Mouse (Mus musculus) thymus, adult 2 months (tissue): Measurements from ENCODE around the gene Ankmy1. TPM values are rescaled to one million over a fixed set of nuclear protein-coding genes. Genes with fewer than 3 reads are reported as not detected.

Experiments used
- DNase-seq: peaks from one replicate; pipeline ENCODE4 v3.0.0; 2021
- H3K27ac ChIP-seq: fragments of 200-500 bp; 2 replicates; pipeline ENCODE4 v1.5.1; 2012; ENCODE audit warnings: low read length, control low read depth; ENCODE audit not compliant: control insufficient read depth, insufficient read depth
- H3K27me3 ChIP-seq: fragments of 200-500 bp; 2 replicates; pipeline ENCODE4 v1.6.1; 2012; ENCODE audit warnings: mild to moderate bottlenecking, low read length, moderate library complexity, mixed read lengths; ENCODE audit not compliant: control insufficient read depth, insufficient read depth
- H3K36me3 ChIP-seq: fragments of 200-500 bp; 2 replicates; pipeline ENCODE4 v1.6.1; 2012; ENCODE audit warnings: mild to moderate bottlenecking, low read length, moderate library complexity; ENCODE audit not compliant: control insufficient read depth, insufficient read depth
- H3K4me1 ChIP-seq: fragments of 200-500 bp; replicated peaks from 2 replicates; pipeline ENCODE4 v1.6.1; 2012; ENCODE audit warnings: low read length; ENCODE audit not compliant: control insufficient read depth, insufficient read depth
- H3K4me3 ChIP-seq: fragments of 200-500 bp; 2 replicates; pipeline ENCODE4 v1.5.1; 2012; ENCODE audit warnings: mild to moderate bottlenecking, low read length, control low read depth, moderate library complexity; ENCODE audit not compliant: control insufficient read depth, insufficient read depth
- CTCF ChIP-seq: fragments of 200-500 bp; IDR thresholded peaks from 2 replicates; pipeline ENCODE4 v1.5.1; 2012; ENCODE audit warnings: mild to moderate bottlenecking, control low read depth, low read length, moderate library complexity, borderline replicate concordance; ENCODE audit not compliant: control insufficient read depth, poor library complexity, insufficient read depth; ENCODE audit errors: extremely low read depth
- POLR2A ChIP-seq: fragments of 200-500 bp; IDR thresholded peaks from 2 replicates; pipeline ENCODE4 v1.6.1; 2012; ENCODE audit warnings: mild to moderate bottlenecking, low read length, control low read depth, moderate library complexity; ENCODE audit not compliant: control insufficient read depth, poor library complexity, insufficient read depth; ENCODE audit errors: extremely low read depth
- WGBS: fragments of 180-500 bp; shearing (Covaris S2); methylation state at CpG from one replicate; pipeline ENCODE4 v1.1.7; 2018; 5-methylcytosine and 5-hydroxymethylcytosine counted together
- polyA plus RNA-seq: library from polyadenylated mRNA; depleted of rRNA; stranded (reverse); fragments of >200 nt; gene quantifications from 2 replicates; pipeline ENCODE4 v1.2.3, GENCODE M21; 2012; rRNA removed

Gene Ankmy1
- 3.6 and 5.5 TPM in 2 replicates for polyA plus RNA-seq

- DNase-seq: no peak
- H3K36me3 ChIP-seq: no peaks in the 10 kb centered on the region
- H3K27ac ChIP-seq: no peak within 1 kb of the TSS
- WGBS: 23% methylated on average over 15 of the region's 15 CpGs
- H3K4me1 ChIP-seq: peaks cover 20% of the 10 kb centered on the region
- no peak within 1 kb of the TSS for H3K4me3 ChIP-seq
- H3K27me3 ChIP-seq: no peaks in the 10 kb centered on the region
- no peak for TF ChIP-seq CTCF
- no peak for TF ChIP-seq POLR2A
These were observed at the start of gene Ankmy1 for GRCm38 (mm10) chr1:92902786-92903185. Gene Ankmy1, minus strand, starts transcription at chr1:92902906.

- no peak within 1 kb of the TSS for H3K4me3 ChIP-seq
- H3K4me1 ChIP-seq: no peaks in the 10 kb centered on the region
- 79% methylated on average over 5 of the region's 5 CpGs for WGBS
- H3K36me3 ChIP-seq: no peaks in the 10 kb centered on the region
- DNase-seq: no peak
- H3K27ac ChIP-seq: no peak within 1 kb of the TSS
- no peaks in the 10 kb centered on the region for H3K27me3 ChIP-seq
- TF ChIP-seq POLR2A (no peak), CTCF (no peak)
These were observed 47.9 kb upstream of the Ankmy1 start, which contains the start of gene Gpr35 for GRCm38 (mm10) chr1:92950607-92951006. Gene Gpr35, plus strand, starts transcription at chr1:92950865.

DNA sequence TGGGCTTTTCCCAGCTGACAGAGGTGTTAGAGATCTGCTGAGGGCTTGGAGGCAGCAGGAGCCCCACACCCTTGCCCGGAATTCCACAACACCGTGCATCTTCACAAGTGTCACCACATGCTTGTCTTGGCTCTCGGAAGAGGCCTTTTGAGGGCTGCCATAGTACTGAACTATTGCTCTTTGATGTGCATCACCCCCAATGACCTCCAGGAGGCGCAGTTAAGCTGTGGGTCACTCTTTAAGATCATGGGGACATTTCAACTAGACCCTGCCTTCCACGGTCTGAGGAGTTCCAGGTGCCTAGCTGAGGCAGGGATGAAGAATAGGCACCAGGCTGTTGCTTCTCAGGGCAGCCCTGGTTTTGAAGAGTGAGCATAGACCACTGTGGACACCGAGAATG is 46.7 kb upstream of the Ankmy1 start:
- WGBS: 81% methylated on average over 6 of the region's 6 CpGs
- Histone ChIP-seq H3K27me3 (no peaks in the 10 kb centered on the region), H3K36me3 (no peaks in the 10 kb centered on the region), H3K27ac (no peak overlapping the region), H3K4me1 (no peaks in the 10 kb centered on the region), H3K4me3 (no peak overlapping the region)
- no peak for DNase-seq
- TF ChIP-seq CTCF (no peak), POLR2A (no peak)

GRCm38 (mm10) chr1:92947966-92948365 is 45.3 kb upstream of the Ankmy1 start:
- DNase-seq: no peak
- no peak overlapping the region for H3K4me3 ChIP-seq
- no peaks in the 10 kb centered on the region for H3K27me3 ChIP-seq
- no peaks in the 10 kb centered on the region for H3K4me1 ChIP-seq
- WGBS: 93% methylated on average over 3 of the region's 3 CpGs
- H3K36me3 ChIP-seq: no peaks in the 10 kb centered on the region
- H3K27ac ChIP-seq: no peak overlapping the region
- no peak for TF ChIP-seq POLR2A
- no peak for TF ChIP-seq CTCF

DNA sequence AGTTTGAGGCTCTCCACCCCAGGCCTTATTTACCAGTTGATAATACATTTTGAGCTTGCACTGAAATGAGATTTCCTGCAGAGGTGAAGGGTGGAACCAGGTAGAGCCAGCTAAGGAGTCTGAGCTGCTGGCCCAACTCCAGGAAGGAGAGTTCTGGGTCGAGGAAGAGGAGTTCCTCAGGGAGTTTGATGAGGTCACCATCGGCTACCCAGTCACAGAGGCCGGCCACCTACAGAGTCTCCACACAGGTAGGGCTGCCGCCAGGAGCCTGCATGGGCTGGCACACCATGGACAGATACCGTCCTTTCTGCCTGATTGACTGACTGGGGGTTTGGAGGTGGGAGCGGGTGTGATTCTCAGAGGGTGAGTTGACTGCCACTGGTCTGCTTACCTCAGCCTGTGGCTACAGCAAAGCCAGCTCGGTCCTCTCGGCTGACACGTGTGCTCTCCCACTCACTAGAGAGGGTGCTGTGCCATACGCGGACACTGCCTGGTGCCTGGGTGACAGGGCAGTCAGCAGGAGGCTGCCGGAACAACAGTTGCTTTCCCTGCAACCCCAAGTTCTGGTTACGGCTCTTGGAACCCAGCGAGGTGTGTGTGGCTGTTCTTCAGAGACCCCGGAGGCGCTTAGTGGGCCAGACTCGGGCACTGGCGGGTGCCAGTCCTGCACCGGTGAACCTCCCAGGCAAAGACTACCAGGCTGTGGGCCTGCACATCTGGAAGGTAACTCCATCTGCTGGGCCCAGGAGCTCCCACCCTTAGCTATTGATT is 40.7 kb upstream of the Ankmy1 start:
- no peak for DNase-seq
- H3K36me3 ChIP-seq: peaks cover 7% of the 10 kb centered on the region; the same call in 1 of the 2 replicates
- TF ChIP-seq CTCF (no peak), POLR2A (no peak)
- H3K27me3 ChIP-seq: no peaks in the 10 kb centered on the region
- no peak overlapping the region for H3K4me3 ChIP-seq
- no peaks in the 10 kb centered on the region for H3K4me1 ChIP-seq
- H3K27ac ChIP-seq: no peak overlapping the region
- 97% methylated on average over 19 of the region's 19 CpGs for WGBS

DNA sequence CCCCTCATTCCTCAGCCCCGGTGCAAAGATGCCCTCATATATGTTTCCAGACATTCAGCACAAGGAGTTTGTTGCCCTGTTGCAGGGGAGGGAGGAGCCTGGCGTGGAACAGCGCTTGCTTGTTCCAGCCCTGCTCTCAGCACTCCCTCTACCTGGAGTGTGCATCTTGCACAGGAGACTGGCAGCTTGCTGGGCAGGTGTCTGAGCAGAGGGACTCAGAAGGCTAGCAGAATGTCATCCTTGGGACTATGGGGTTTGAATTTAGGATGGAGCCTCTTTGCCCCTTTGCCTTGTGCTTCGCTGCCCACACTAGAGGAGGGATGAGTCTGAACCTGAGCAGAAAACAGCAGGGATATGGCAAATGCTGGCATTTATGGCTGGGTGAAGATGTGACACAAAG is 37.0 kb upstream of the Ankmy1 start:
- 95% methylated on average over 4 of the region's 4 CpGs for WGBS
- Histone ChIP-seq H3K27ac (no peak overlapping the region), H3K27me3 (no peaks in the 10 kb centered on the region), H3K36me3 (peaks cover 7% of the 10 kb centered on the region; the same call in 1 of the 2 replicates), H3K4me1 (peaks cover 4% of the 10 kb centered on the region), H3K4me3 (no peak overlapping the region)
- no peak for TF ChIP-seq POLR2A
- no peak for TF ChIP-seq CTCF
- DNase-seq: no peak
